Mouse (Mus musculus) midbrain, embryonic 15.5 days (tissue): Measurements from ENCODE around the gene Sh2d6. TPM values are rescaled to one million over a fixed set of nuclear protein-coding genes. Genes with fewer than 3 reads are reported as not detected.
"Not testable (repeated sequence)": the region's sequence is repeated elsewhere in the genome, so short reads cannot be mapped to it uniquely, and the experiment has no call there.

Experiments
- ATAC-seq: fragments of 200-750 bp; cut with Nextera tagmentation; replicated peaks from 2 replicates; pipeline ENCODE4 v1.8.0; 2017; ENCODE audit warnings: moderate TSS enrichment
- H3K27ac ChIP-seq: fragments of 300-500 bp; sonication (generic); 2 replicates; pipeline ENCODE4 v1.5.1; 2015; ENCODE audit warnings: mild to moderate bottlenecking, inconsistent platforms
- H3K27me3 ChIP-seq: fragments of 300-500 bp; sonication (generic); replicated peaks from 2 replicates; pipeline ENCODE4 v1.6.1; 2015; ENCODE audit warnings: inconsistent platforms
- H3K36me3 ChIP-seq: fragments of 300-500 bp; sonication (generic); replicated peaks from 2 replicates; pipeline ENCODE4 v1.6.1; 2015; ENCODE audit warnings: inconsistent platforms
- H3K4me1 ChIP-seq: fragments of 300-500 bp; sonication (generic); 2 replicates; pipeline ENCODE4 v1.6.1; 2015; ENCODE audit warnings: inconsistent platforms
- H3K4me2 ChIP-seq: fragments of 300-500 bp; sonication (generic); 2 replicates; pipeline ENCODE4 v1.6.1; 2015; ENCODE audit warnings: inconsistent platforms, mild to moderate bottlenecking, moderate library complexity
- H3K4me3 ChIP-seq: fragments of 300-500 bp; sonication (generic); 2 replicates; pipeline ENCODE4 v1.5.1; 2015; ENCODE audit warnings: mild to moderate bottlenecking, inconsistent platforms
- H3K9ac ChIP-seq: fragments of 300-500 bp; sonication (generic); 2 replicates; pipeline ENCODE4 v1.6.1; 2015; ENCODE audit warnings: mild to moderate bottlenecking, inconsistent platforms
- H3K9me3 ChIP-seq: fragments of 300-500 bp; sonication (generic); 2 replicates; pipeline ENCODE4 v1.6.1; 2016; ENCODE audit warnings: inconsistent platforms
- WGBS: fragments of 180-500 bp; shearing (Covaris S2); methylation state at CpG from one replicate; pipeline ENCODE4 v1.1.7; 2015; ENCODE audit warnings: mixed read lengths; 5-methylcytosine and 5-hydroxymethylcytosine counted together
- polyA plus RNA-seq: library from polyadenylated mRNA; unstranded; fragments of >200 nt; fragmentation: Nextera tagmentation; extraction: Ambion mirVana; gene quantifications from 2 replicates; pipeline ENCODE4 v1.2.1, GENCODE M21; 2015

The Sh2d6 gene
- polyA plus RNA-seq, 1 experiment from 2014 or later, result 0.65 TPM

- H3K9ac ChIP-seq, result no peak overlapping the region
- H3K36me3 ChIP-seq, result no peaks in the 10 kb centered on the region
- no peak overlapping the region for H3K27ac ChIP-seq
- WGBS, result 93% methylated on average over 6 of the region's 6 CpGs
- H3K4me1 ChIP-seq, result no peaks in the 10 kb centered on the region
- no peak for ATAC-seq
- no peak overlapping the region for H3K4me2 ChIP-seq
- no peaks in the 10 kb centered on the region for H3K27me3 ChIP-seq
- H3K4me3 ChIP-seq, result no peak overlapping the region
- no peaks in the 10 kb centered on the region for H3K9me3 ChIP-seq
These were observed 35.2 kb downstream of the Sh2d6 start for GRCm38 (mm10) chr6:72486307-72486706.

DNA sequence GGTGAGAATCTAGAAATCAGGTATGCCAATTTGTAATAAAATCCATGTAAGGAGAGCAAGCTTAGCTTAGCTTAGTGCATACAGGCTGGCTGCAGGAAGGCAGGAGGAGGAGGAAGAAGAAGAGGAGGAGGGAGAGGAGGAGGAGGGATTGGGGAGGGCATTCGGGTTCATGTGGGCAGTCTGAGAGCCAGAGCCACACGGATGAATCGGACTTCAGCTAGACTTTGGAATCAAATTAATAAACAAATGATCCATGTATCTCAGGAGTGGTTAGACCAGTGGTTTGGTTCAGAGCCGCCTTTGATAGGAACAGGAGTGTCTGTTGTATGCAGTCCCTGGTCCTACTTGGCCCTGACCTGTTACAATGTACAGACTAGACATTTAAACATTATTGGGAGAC lies 36.6 kb downstream of the Sh2d6 start:
- Histone ChIP-seq H3K36me3 (no peaks in the 10 kb centered on the region), H3K9ac (no peak overlapping the region), H3K27me3 (no peaks in the 10 kb centered on the region), H3K4me1 (no peaks in the 10 kb centered on the region), H3K4me3 (no peak overlapping the region), H3K9me3 (no peaks in the 10 kb centered on the region), H3K27ac (no peak overlapping the region), H3K4me2 (no peak overlapping the region)
- ATAC-seq, result no peak
- 77% methylated on average over 4 of the region's 4 CpGs for WGBS

DNA sequence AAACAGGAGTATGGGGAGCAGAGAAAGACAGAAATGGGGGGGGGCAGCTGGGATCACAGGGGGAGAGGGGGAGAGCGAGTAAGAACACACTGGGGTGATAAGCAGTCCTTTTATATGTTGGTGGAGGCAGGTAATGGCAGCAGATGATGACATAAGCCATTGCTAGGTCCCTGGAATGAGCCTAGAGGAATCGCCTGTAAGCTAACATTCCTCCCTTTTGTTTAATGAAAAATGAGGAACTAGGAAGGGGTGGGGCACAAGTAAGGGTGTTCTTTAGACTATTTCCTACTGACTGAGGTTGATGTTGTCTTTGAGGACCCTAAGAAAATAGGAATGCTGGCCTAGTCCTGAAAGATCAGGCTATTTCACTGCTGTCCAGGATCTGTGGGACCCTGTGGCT lies 39.4 kb downstream of the Sh2d6 start:
- no peak overlapping the region for H3K4me3 ChIP-seq

GRCm38 (mm10) chr6:72480422-72480702 lies 41.1 kb downstream of the Sh2d6 start:
- Histone ChIP-seq H3K9me3 (no peaks in the 10 kb centered on the region), H3K4me1 (no peaks in the 10 kb centered on the region), H3K9ac (no peak overlapping the region), H3K27ac (no peak overlapping the region), H3K4me3 (no peak overlapping the region), H3K27me3 (no peaks in the 10 kb centered on the region), H3K4me2 (no peak overlapping the region), H3K36me3 (no peaks in the 10 kb centered on the region)
- WGBS, result 92% methylated on average over 2 of the region's 2 CpGs
- ATAC-seq, result no peak

More for the DNA sequence above, 39.4 kb downstream of the Sh2d6 start:
- no peak for ATAC-seq
- no peaks in the 10 kb centered on the region for H3K27me3 ChIP-seq
- 70% methylated on average over 2 of the region's 2 CpGs for whole genome bisulfite sequencing
- H3K9ac ChIP-seq, result no peak overlapping the region
- no peaks in the 10 kb centered on the region for H3K9me3 ChIP-seq
- no peak overlapping the region for H3K4me2 ChIP-seq
- no peak overlapping the region for H3K27ac ChIP-seq
- H3K36me3 ChIP-seq, result no peaks in the 10 kb centered on the region
- H3K4me1 ChIP-seq, result no peaks in the 10 kb centered on the region

GRCm38 (mm10) chr6:72479645-72480421 lies 41.7 kb downstream of the Sh2d6 start:
- Histone ChIP-seq H3K9me3 (no peaks in the 10 kb centered on the region), H3K27ac (no peak overlapping the region), H3K36me3 (no peaks in the 10 kb centered on the region), H3K4me3 (no peak overlapping the region), H3K4me1 (no peaks in the 10 kb centered on the region), H3K9ac (no peak overlapping the region), H3K4me2 (no peak overlapping the region), H3K27me3 (no peaks in the 10 kb centered on the region)
- WGBS, result 88% methylated on average over 12 of the region's 12 CpGs
- no peak for ATAC-seq

GRCm38 (mm10) chr6:72478691-72479090 lies 42.8 kb downstream of the Sh2d6 start:
- not testable (repeated sequence) for H3K4me3 ChIP-seq, H3K36me3 ChIP-seq, H3K4me1 ChIP-seq, H3K9ac ChIP-seq, H3K4me2 ChIP-seq, H3K27me3 ChIP-seq, ATAC-seq, H3K27ac ChIP-seq, H3K9me3 ChIP-seq
- WGBS, result 83% methylated on average over 3 of the region's 3 CpGs

DNA sequence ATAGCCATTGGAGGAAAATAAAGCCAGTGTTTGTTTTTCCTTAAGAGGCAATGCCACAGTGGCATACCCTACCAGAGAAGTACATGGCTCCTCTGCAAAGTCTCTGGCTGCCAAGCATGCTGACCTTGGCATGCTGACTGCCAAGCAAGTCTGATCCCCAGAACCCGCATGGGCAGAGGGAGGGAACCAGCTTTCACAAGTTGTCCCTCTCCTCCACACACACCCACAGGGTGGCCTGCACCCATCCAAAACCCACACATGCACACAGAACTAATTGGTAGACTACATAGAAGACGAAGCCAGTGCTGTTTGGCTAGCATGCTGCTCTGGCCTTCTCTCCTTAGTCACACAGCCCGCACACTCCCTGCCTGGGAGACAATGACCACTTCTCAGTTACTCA lies 43.9 kb downstream of the Sh2d6 start:
- WGBS, result 91% methylated on average over 3 of the region's 3 CpGs
- ATAC-seq, result no peak

GRCm38 (mm10) chr6:72476836-72477235 lies 44.7 kb downstream of the Sh2d6 start:
- no peak overlapping the region for H3K9ac ChIP-seq
- no peak overlapping the region for H3K4me3 ChIP-seq
- H3K27me3 ChIP-seq, result no peaks in the 10 kb centered on the region
- H3K4me1 ChIP-seq, result no peaks in the 10 kb centered on the region
- 90% methylated on average over 5 of the region's 5 CpGs for whole genome bisulfite sequencing
- H3K36me3 ChIP-seq, result no peaks in the 10 kb centered on the region
- no peak overlapping the region for H3K27ac ChIP-seq
- H3K4me2 ChIP-seq, result no peak overlapping the region
- ATAC-seq, result no peak
- no peaks in the 10 kb centered on the region for H3K9me3 ChIP-seq

More for the DNA sequence above, 43.9 kb downstream of the Sh2d6 start:
- H3K4me1 ChIP-seq, result no peaks in the 10 kb centered on the region
- H3K9me3 ChIP-seq, result no peaks in the 10 kb centered on the region
- no peak overlapping the region for H3K9ac ChIP-seq
- no peaks in the 10 kb centered on the region for H3K27me3 ChIP-seq
- H3K4me2 ChIP-seq, result no peak overlapping the region
- no peaks in the 10 kb centered on the region for H3K36me3 ChIP-seq
- no peak overlapping the region for H3K4me3 ChIP-seq
- H3K27ac ChIP-seq, result no peak overlapping the region

GRCm38 (mm10) chr6:72475221-72475985 lies 46.1 kb downstream of the Sh2d6 start:
- WGBS, result 83% methylated on average over 4 of the region's 4 CpGs
- H3K27me3 ChIP-seq, result no peaks in the 10 kb centered on the region
- no peak for ATAC-seq
- H3K4me2 ChIP-seq, result no peak overlapping the region
- H3K4me3 ChIP-seq, result no peak overlapping the region
- H3K36me3 ChIP-seq, result no peaks in the 10 kb centered on the region
- H3K9ac ChIP-seq, result no peak overlapping the region
- no peak overlapping the region for H3K27ac ChIP-seq
- H3K9me3 ChIP-seq, result no peaks in the 10 kb centered on the region
- no peaks in the 10 kb centered on the region for H3K4me1 ChIP-seq

GRCm38 (mm10) chr6:72473264-72474041 lies 48.1 kb downstream of the Sh2d6 start:
- WGBS, result 68% methylated on average over 14 of the region's 14 CpGs
- no peak for ATAC-seq
- H3K4me1 ChIP-seq, result no peaks in the 10 kb centered on the region
- no peak overlapping the region for H3K4me3 ChIP-seq
- H3K27me3 ChIP-seq, result no peaks in the 10 kb centered on the region
- H3K9ac ChIP-seq, result no peak overlapping the region
- H3K4me2 ChIP-seq, result no peak overlapping the region
- no peaks in the 10 kb centered on the region for H3K36me3 ChIP-seq
- no peaks in the 10 kb centered on the region for H3K9me3 ChIP-seq
- no peak overlapping the region for H3K27ac ChIP-seq

DNA sequence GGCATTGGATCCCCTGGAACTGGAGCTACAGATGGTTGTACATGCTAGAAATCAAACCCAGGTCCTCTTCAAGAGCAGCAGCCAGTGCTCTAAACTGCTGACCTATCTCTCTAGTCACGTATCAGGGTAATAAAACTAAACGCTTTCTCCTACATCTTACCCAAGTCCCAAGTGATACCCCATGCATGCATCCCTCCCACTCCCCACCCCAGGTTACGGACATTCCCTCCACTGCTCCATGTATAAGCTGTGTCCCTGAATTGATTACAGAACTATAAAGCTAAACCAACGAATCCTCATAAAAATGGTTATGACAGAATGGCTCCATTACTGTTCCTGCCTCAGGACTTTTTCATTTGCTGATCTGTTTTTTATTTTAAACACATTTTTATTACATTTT lies 55.3 kb downstream of the Sh2d6 start:
- Histone ChIP-seq H3K36me3 (no peaks in the 10 kb centered on the region), H3K27ac (no peak overlapping the region), H3K9ac (no peak overlapping the region), H3K9me3 (no peaks in the 10 kb centered on the region), H3K27me3 (no peaks in the 10 kb centered on the region), H3K4me3 (no peak overlapping the region), H3K4me1 (no peaks in the 10 kb centered on the region), H3K4me2 (no peak overlapping the region)
- 88% methylated on average over 4 of the region's 4 CpGs for WGBS
- ATAC-seq, result no peak

DNA sequence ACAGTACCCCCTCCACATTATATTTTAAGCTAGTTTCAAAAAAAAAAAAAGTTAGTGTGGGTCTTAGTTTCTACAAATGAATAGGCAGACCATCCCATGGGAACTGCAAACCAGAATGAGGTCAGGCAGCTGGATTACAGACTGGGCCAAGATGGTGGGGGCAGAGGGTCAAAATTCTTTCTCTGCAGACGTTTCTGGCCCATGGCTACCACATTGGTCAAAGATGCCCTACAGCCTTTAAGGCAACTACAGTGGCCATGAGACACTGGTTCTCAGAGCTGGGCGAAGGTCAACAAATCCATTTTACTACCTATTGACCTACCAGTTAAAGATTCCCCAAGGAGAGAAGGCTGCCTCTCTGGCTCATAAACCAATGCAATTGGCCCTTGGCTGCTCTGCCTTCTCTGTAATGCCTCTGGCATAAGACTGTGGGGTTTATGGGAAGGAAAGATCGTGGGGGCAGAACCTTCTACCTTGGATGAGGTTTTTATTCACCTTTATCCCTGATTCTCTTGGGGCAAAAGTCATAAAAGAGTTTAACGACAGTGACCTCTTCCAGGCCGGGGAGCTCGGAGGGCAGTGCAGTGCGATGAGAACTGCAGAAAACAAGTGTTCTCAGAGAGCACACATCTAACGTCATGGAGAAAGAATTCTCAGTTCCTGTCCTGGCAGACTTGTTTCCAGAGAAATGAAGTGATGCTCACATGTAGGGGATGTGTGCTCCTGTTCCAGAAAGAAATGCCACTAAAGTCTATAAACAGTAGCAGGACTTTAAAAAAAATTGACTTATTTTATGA lies 55.9 kb downstream of the Sh2d6 start:
- no peaks in the 10 kb centered on the region for H3K4me1 ChIP-seq
- no peaks in the 10 kb centered on the region for H3K27me3 ChIP-seq
- no peaks in the 10 kb centered on the region for H3K9me3 ChIP-seq
- no peak overlapping the region for H3K27ac ChIP-seq
- ATAC-seq, result no peak
- H3K36me3 ChIP-seq, result no peaks in the 10 kb centered on the region
- no peak overlapping the region for H3K4me2 ChIP-seq
- WGBS, result 85% methylated on average over 8 of the region's 8 CpGs
- no peak overlapping the region for H3K9ac ChIP-seq
- no peak overlapping the region for H3K4me3 ChIP-seq
